Mouse (Mus musculus) left cerebral cortex, adult 2 months (tissue): ENCODE measurements around the gene 1700067K01Rik. TPM values are rescaled to one million over a fixed set of nuclear protein-coding genes. Genes with fewer than 3 reads are reported as not detected.

Experiments used
- DNase-seq, 2 experiments: peaks; one replicate each; pipeline ENCODE4 v3.0.0; 2021 to 2022; ENCODE audit warnings: low spot score in 2 of 2, mixed read lengths in 1 of 2; ENCODE audit errors: extremely low spot score in 1 of 2
- H3K27ac ChIP-seq: fragments of 200-600 bp; 2 replicates; pipeline ENCODE4 v1.8.1; 2022
- H3K4me3 ChIP-seq: fragments of 200-600 bp; 2 replicates; pipeline ENCODE4 v1.8.1; 2022
- CTCF ChIP-seq: fragments of 200-600 bp; IDR thresholded peaks from 2 replicates; pipeline ENCODE4 v1.8.1; 2022; ENCODE audit warnings: antibody characterized with exemption, mild to moderate bottlenecking, moderate library complexity
- intact Hi-C: fragments of 180-260 bp; cut with DNase I; formaldehyde crosslinking; loops from one replicate; pipeline ENCODE4 v1.15.1; 2025
- microRNA-seq, 2 experiments: library from miRNA; unstranded; fragments of <30 nt; microRNA quantifications; one replicate each; pipeline ENCODE4 v1.2.0; 2021
- total RNA-seq, 2 experiments: library from RNA; stranded (reverse); gene quantifications; 2 replicates each; pipeline ENCODE4 v1.2.3; 2021

Gene 1700067K01Rik
- total RNA-seq, 2 experiments from 2014 or later = 0.41 TPM; not detected in 1

GRCm38 (mm10) chr8:84042948-84043342 lies 41.6 kb downstream of the 1700067K01Rik start:
- no peak for DNase-seq
- no peak overlapping the region for H3K27ac ChIP-seq
- H3K4me3 ChIP-seq = no peak overlapping the region
- TF ChIP-seq CTCF = no peak
- intact Hi-C loops = loop anchor here (5.0 kb wide), 1 partner anchor 129 kb away; no protein-coding TSS in a partner anchor

GRCm38 (mm10) chr8:84044103-84044502 lies 42.8 kb downstream of the 1700067K01Rik start:
- Histone ChIP-seq H3K27ac (no peak overlapping the region), H3K4me3 (no peak overlapping the region)
- no peak for DNase-seq
- intact Hi-C loops = loop anchor here (5.0 kb wide), 1 partner anchor 128 kb away; no protein-coding TSS in a partner anchor
- TF ChIP-seq CTCF = no peak

GRCm38 (mm10) chr8:84044900-84045299 lies 43.6 kb downstream of the 1700067K01Rik start, which contains the start of gene Rln3:
Gene Rln3, minus strand, starts transcription at chr8:84045000.
- intact Hi-C loops = loop anchor here (5.0 kb wide), 1 partner anchor 127 kb away; no protein-coding TSS in a partner anchor
- DNase-seq = no peak
- TF ChIP-seq CTCF = no peak
- H3K4me3 ChIP-seq = no peak within 1 kb of the TSS
- H3K27ac ChIP-seq = no peak within 1 kb of the TSS

GRCm38 (mm10) chr8:84046505-84046904 lies 45.2 kb downstream of the 1700067K01Rik start:
- no peak for TF ChIP-seq CTCF
- Histone ChIP-seq H3K27ac (no peak overlapping the region), H3K4me3 (no peak overlapping the region)
- intact Hi-C loops = no loop called here
- no peak for DNase-seq

GRCm38 (mm10) chr8:84048171-84048570 lies 46.9 kb downstream of the 1700067K01Rik start:
- no peak overlapping the region for H3K4me3 ChIP-seq
- H3K27ac ChIP-seq = no peak overlapping the region
- intact Hi-C loops = no loop called here
- DNase-seq = no peak
- TF ChIP-seq CTCF = no peak

GRCm38 (mm10) chr8:84052746-84053145 lies 51.4 kb downstream of the 1700067K01Rik start:
- DNase-seq = no peak
- intact Hi-C loops = no loop called here
- H3K27ac ChIP-seq = no peak overlapping the region
- H3K4me3 ChIP-seq = no peak overlapping the region
- TF ChIP-seq CTCF = no peak

GRCm38 (mm10) chr8:84053229-84053628 lies 51.9 kb downstream of the 1700067K01Rik start:
- DNase-seq = no peak
- intact Hi-C loops = no loop called here
- no peak for TF ChIP-seq CTCF
- no peak overlapping the region for H3K27ac ChIP-seq
- H3K4me3 ChIP-seq = no peak overlapping the region

Small RNAs within 50 kb of the gene (microRNA-seq; reads per million reads assigned to microRNA genes)
- gene Mir1199 (0.97 to 2.6 reads per million in 2 experiments), gene Mir8111 (11.9 to 13.9 reads per million in 2 experiments)

Other genes with a start within 250 kb of the 1700067K01Rik start
- 100 to 1,000 TPM; 397 to 418 TPM for gene Adgrl1, start 101.4 kb upstream of the 1700067K01Rik start, total RNA-seq
- gene Gm10644, start 46.3 kb upstream of the 1700067K01Rik start, total RNA-seq = under 1 TPM; 0.44 to 0.63 TPM
- gene Asf1b, start 46.0 kb upstream of the 1700067K01Rik start, total RNA-seq = under 1 TPM; 0.35 to 0.66 TPM
- 100 to 1,000 TPM; 236 to 250 TPM for gene Prkaca, start 28.5 kb upstream of the 1700067K01Rik start, total RNA-seq
- gene Samd1, start 3.8 kb upstream of the 1700067K01Rik start, total RNA-seq = 10 to 100 TPM; 39.3 to 43.7 TPM
- gene 2210011C24Rik, start 10.7 kb downstream of the 1700067K01Rik start, total RNA-seq = 1 to 10 TPM; 1.0 to 1.3 TPM
- 1 to 10 TPM; 2.2 to 2.7 TPM for gene Palm3, start 20.0 kb downstream of the 1700067K01Rik start, total RNA-seq
- gene Il27ra, start 41.1 kb downstream of the 1700067K01Rik start, total RNA-seq = under 1 TPM; 0.23 to 0.41 TPM
- not detected for gene Rln3, start 43.5 kb downstream of the 1700067K01Rik start, total RNA-seq
- 1 to 10 TPM; 2.8 to 3.5 TPM for gene Gm10643, start 63.6 kb downstream of the 1700067K01Rik start, total RNA-seq
- 10 to 100 TPM; 27.1 to 30.0 TPM for gene Rfx1, start 65.3 kb downstream of the 1700067K01Rik start, total RNA-seq
- gene Dcaf15, start 103.3 kb downstream of the 1700067K01Rik start, total RNA-seq = 10 to 100 TPM; 17.9 to 18.0 TPM
- not detected for gene Podnl1, start 124.5 kb downstream of the 1700067K01Rik start, total RNA-seq
- 10 to 100 TPM; 49.9 to 52.2 TPM for gene Cc2d1a, start 146.4 kb downstream of the 1700067K01Rik start, total RNA-seq
- 1 to 10 TPM; 2.0 to 2.8 TPM for gene 4930432K21Rik, start 146.5 kb downstream of the 1700067K01Rik start, total RNA-seq
- 1 to 10 TPM; 2.0 to 3.0 TPM for gene Nanos3, start 183.7 kb downstream of the 1700067K01Rik start, total RNA-seq
- gene Zswim4, start 235.6 kb downstream of the 1700067K01Rik start, total RNA-seq = 10 to 100 TPM; 15.1 to 17.8 TPM
- gene D8Ertd738e, start 248.2 kb downstream of the 1700067K01Rik start, total RNA-seq = 100 to 1,000 TPM; 124 to 140 TPM